In the genomic region with DNA sequence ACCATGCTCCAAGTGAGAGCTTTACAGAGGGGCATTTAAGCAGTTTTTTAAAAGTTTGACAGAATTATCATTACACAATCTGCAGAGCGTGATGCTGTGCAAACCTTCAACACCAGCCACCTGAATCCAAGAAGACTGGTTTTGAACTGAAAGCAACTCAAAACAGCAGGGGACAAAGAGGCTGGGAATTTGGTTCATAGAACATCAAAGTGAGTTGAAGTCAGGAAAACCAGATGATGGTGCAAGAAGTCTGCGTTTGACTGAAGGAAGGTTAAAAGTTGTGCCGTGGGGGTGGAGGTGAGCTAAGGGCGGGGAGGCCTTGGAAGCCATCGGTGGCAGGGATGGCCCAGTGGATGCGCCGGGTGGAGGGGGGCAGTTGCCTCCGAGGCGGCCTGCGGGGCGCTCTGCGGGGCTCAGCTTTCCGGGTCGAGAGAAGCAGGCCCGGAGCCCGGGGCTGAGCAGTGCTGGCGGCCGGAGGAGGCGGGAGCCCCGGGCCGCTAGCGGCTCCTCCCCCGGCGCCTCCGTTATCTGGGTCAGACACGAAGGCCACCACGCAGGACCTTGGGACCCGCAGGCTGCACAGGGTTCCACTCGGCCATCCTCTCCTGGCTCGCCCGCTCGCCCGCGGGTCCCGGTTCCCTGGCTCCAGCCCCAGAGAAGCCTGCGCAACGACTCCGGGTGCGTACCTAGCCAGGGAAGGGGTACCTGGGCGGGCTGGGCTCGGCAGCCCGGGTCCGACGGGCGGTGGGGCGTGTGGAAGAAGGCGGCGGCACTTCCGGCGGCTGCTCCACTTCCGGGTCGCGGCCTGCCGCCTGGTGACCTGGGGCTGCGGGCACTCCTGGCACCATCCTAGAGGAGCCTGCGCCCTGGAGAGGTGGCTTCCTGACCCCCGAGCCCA, we compare ENCODE assay signal across 7 mouse cellular contexts. TPM values are rescaled to one million over a fixed set of nuclear protein-coding genes. Genes with fewer than 3 reads are reported as not detected.
DNase-seq lines count a peak whose midpoint lies in the region; ATAC-seq lines count a peak whose summit lies in the region.

No protein-coding gene starts in this region.

- no peaks in the 10 kb centered on the region for H3K9me3 ChIP-seq in limb, embryonic 10.5 days (replicated peaks)
- no peaks in the 10 kb centered on the region for H3K9me3 ChIP-seq in midbrain, embryonic 12.5 days

- peak overlapping the region; percentile 88 for H3K4me3 ChIP-seq in limb, embryonic 10.5 days
- H3K4me3 ChIP-seq in midbrain, embryonic 12.5 days: peak overlapping the region; percentile 84

- H3K9ac ChIP-seq in midbrain, embryonic 12.5 days (replicated peaks): peak overlapping the region; percentile 86

- no peaks in the 10 kb centered on the region for H3K27me3 ChIP-seq in limb, embryonic 10.5 days (ENCODE audit: low read depth, poor library complexity, severe bottlenecking)
- no peaks in the 10 kb centered on the region for H3K27me3 ChIP-seq in midbrain, embryonic 12.5 days

- H3K4me2 ChIP-seq in midbrain, embryonic 12.5 days (replicated peaks): peak overlapping the region; percentile 83

- H3K27ac ChIP-seq in limb, embryonic 10.5 days: peak overlapping the region; percentile 98
- H3K27ac ChIP-seq in midbrain, embryonic 12.5 days (replicated peaks): peak overlapping the region; percentile 80

- WGBS in limb, embryonic 10.5 days: 2% methylated on average over 57 of the region's 57 CpGs
- WGBS in midbrain, embryonic 12.5 days: 8% methylated on average over 27 of the region's 57 CpGs

- peaks cover 10% of the 10 kb centered on the region for H3K4me1 ChIP-seq in limb, embryonic 10.5 days
- 0 out of 2 replicates have a peak, but pooled peaks cover 6% of the 10 kb centered on the region for H3K4me1 ChIP-seq in midbrain, embryonic 12.5 days

- ATAC-seq in granulocyte monocyte progenitor cell, adult 5-6 weeks (replicated peaks; ENCODE audit: poor library complexity, severe bottlenecking): peak; percentile 86
- ATAC-seq in midbrain, embryonic 12.5 days (ENCODE audit: low FRiP score, low read depth): peak; percentile 95

- H3K36me3 ChIP-seq in limb, embryonic 10.5 days: no peaks in the 10 kb centered on the region
- no peaks in the 10 kb centered on the region for H3K36me3 ChIP-seq in midbrain, embryonic 12.5 days

- peak; percentile 88 for DNase-seq in adrenal gland, postnatal 10 days
- DNase-seq in embryo, embryonic 9.5 days (ENCODE audit: extremely low spot score): peak; percentile 83
- DNase-seq in kidney, adult 11 months: peak; percentile 72
- DNase-seq in limb, embryonic 10.5 days (ENCODE audit: low spot score): peak; percentile 86
- DNase-seq in skeletal muscle tissue, adult 2 months (ENCODE audit: low read depth, low spot score): peak; percentile 53

RNA-seq across cellular contexts. Expression of a gene that starts 3.3 kb away (rescaled TPM):
- total RNA-seq in adrenal gland, postnatal 10 days (2021): 100 to 1,000 TPM; 114 to 156 TPM
- total RNA-seq in granulocyte monocyte progenitor cell, adult 5-6 weeks (2014; fragmentation: Nextera tagmentation): 0.95 and 15.0 TPM in 2 replicates
- total RNA-seq in granulocyte monocyte progenitor cell, adult 5-6 weeks (2017): 4.2 and 13.3 TPM in 2 replicates
- polyA plus RNA-seq in limb, embryonic 10.5 days (2016; fragmentation: Nextera tagmentation; extraction: Ambion mirVana): 7.2 and 10.0 TPM in 2 replicates
- 5.8 and 6.3 TPM in 2 replicates for polyA plus RNA-seq in midbrain, embryonic 12.5 days (2016; fragmentation: Nextera tagmentation; extraction: Ambion mirVana)

Comparison
In these comparisons a context has a peak if more than half of its experiments do, and no peak if none do; other contexts are left out.
1. Peak in every context shown above with its lines: DNase-seq, ATAC-seq, H3K4me3 ChIP-seq and H3K27ac ChIP-seq.
2. RNA of a gene that starts 3.3 kb away (total RNA-seq): 114 to 156 TPM in adrenal gland, postnatal 10 days; 0.95 to 15.0 TPM in granulocyte monocyte progenitor cell, adult 5-6 weeks; every median in the first group is over 4 times any median in the second.